Mouse (Mus musculus) gonadal fat pad, adult 2 months (tissue): ENCODE data around the gene Bex1. TPM values are rescaled to one million over a fixed set of nuclear protein-coding genes. Genes with fewer than 3 reads are reported as not detected.
"Not testable (repeated sequence)": the region's sequence is repeated elsewhere in the genome, so short reads cannot be mapped to it uniquely, and the experiment has no call there.

Experiments used
- DNase-seq: peaks from one replicate; pipeline ENCODE4 v3.0.0-alpha.2; 2012; ENCODE audit warnings: low read depth
- polyA plus RNA-seq: library from polyadenylated mRNA; depleted of rRNA; stranded (reverse); fragments of >200 nt; gene quantifications from 2 replicates; pipeline ENCODE4 v1.2.3, GENCODE M21; 2012; rRNA removed

Gene Bex1
- polyA plus RNA-seq, result 3.3 and 7.0 TPM in 2 replicates

DNA sequence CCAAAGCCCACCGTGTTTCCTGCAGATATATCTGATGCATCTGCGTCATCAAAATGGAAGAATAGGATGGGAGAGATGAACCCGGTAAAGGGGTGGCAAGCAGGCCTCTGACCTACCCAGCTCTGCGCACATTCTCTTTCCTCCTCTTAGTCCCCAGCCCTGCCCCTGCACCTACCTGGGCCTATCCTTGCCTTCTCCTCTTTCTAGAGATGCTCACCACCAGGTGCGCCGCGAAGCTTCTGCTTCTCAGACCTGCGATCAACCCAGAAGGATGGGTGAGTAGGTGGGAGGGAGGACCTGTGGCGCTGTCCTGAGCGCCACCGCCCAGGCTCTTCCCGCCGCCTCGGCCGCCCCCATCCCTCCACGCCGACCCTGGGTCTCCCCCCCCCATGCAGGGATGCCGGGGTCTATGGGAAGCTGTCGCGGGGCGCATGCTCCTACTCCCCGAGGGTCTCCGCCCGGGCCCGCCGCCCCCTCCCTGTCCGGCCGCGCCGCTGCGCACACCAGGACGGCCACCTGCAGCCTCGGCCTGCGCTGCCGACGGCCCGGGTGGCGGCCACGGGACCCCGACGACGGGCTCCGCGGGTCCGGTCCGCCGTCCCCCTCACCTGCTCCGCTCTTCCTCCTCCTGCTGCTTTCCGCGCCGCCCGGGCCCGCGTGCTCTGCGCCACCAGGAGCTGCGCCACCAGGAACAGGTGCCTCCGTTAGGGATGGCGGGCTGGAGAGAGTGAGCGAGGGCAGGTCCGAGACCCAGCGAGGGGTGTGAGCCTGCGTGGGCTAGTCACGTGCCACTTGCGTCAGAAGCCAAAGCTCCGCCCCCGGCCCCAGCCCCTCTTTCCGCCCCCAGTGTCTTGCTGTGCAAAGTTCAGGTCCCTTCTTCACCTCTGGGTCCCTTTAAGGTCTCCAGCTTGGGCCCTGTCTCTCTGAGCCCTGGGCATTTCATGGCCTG, at the start of gene Bex1, which contains the start of gene Tceal7:
Bex1 (minus strand) TSS at position 785 of the 949 bp plus-strand sequence.
Tceal7 (plus strand) TSS at position 51 of the 949 bp plus-strand sequence.
- DNase-seq, result not testable (repeated sequence)

DNA sequence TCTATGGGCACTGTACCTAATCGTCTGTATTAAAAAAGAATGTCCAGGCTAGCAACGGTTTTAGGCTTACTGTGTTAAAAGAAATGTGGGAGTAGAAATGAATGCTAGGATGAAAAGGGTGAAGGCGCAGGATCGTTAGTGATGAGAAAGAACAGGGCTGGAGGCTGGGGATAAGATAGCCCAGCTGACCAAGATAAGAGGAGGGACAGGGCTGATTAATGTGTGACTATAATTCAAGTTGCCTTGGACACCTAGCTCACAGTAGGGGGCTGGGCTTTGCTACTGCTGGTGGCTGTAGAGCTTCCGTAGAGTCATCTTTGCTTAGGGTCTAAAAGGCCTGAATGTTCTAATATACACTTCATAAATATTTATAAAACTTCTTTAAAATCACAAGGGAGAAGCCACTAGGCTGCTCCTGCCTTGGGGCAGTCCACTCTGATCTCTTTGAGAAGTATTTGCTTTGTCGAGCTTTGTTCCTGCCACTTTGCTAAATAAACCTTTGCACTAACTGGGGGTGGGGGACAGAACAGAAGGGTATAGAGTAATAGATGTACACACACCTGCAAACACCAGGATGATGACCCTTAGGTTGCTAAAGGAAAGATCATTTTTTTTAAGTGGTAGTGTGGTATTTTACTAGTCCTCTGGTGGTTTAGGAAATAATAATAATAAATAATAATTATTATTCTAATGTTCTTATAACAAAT, 36.9 kb upstream of the Bex1 start:
- no peak for DNase-seq

- no peak for DNase-seq
Measured at GRCm38 (mm10) chrX:136249671-136250070, 34.4 kb upstream of the Bex1 start.

GRCm38 (mm10) chrX:136248811-136249210, 33.5 kb upstream of the Bex1 start:
- no peak for DNase-seq

DNA sequence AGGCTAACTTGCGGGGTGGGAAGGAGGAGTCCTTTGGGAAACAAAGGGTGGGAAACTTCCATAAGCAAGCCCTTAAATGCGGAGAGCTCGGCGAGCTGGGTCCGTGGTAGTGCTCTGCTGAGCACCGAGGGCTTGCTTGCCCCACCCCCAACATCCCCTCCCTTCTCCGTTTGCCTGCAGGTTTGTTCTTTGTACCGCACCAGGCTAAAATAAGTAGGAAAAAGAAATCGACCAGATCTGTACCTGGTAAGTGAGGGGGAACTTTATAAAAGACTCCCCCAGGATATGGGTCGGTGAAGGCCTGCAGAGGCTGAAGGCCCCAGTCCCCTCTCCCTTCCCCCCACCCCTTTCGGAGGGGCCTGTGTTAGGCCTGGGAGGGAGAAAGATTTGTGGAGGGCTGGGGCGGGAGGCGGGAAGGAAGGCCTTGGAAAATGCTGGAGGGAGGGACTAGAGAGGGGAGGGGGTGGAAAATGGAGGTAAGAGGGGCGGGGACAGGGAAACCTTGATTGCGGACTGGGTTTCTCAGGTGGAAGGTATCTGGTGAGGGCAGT, 30.3 kb upstream of the Bex1 start:
- no peak for DNase-seq

GRCm38 (mm10) chrX:136244574-136245229, 29.4 kb upstream of the Bex1 start, which contains the start of gene Tceal9:
Tceal9 (plus strand) TSS chrX:136245079.
- DNase-seq, result no peak

- no peak for DNase-seq
Measured at GRCm38 (mm10) chrX:136243181-136243580, 27.9 kb upstream of the Bex1 start.

DNA sequence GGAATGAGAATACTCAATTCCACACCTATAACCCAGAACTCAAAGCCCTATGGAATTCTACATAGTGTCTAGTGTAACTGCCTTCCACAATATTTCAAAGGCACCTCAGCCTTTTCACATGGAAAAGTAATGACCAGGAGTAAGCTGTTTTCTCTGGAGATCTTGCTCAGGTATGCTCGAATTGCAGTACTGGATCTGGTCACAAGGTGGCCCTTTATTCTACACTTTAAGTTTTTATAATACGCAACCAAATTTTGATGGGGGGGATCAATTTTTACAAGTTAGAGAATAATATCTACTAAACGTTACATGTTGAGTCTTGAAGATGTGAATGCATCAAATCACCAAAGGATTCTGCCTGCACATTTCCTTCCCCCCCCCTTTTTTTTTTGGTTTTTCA, 22.8 kb upstream of the Bex1 start:
- DNase-seq, result no peak

DNA sequence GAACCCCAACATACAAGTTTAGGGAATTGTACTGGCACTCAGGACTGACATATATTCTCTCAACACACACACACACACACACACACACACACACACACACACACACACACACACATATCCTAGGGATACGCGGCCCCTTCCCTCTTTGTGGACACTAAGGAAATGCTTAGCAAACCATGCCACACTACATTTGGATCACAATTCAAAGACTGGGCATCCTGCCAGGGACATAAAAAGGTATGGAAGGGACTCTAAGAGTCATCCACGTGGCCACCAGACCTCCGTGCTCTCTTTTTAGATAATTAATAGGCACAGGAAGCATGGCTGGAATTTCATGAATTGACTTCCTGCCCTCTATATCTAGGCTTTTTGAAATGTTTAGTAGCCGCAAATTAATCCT, 12.5 kb upstream of the Bex1 start:
- DNase-seq, result no peak

DNA sequence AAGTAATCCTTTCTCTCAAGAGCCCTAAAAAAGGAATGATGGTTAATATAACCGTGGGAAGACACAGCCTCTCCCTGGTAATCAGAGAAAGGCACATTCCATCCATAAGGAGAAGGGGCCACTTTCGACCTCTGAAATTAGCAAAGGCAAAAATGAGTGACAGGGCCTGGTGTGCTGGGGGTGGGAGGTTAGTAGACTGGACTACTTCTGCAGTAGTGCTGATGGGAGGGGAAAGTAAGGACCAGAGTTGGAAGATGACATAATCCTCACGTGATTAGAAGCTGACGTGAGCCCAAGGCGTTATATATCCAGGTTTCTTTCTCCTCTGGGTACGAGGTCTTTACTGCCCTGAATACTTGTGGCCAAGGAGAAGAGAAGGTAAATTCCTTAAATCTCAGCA, 8.4 kb upstream of the Bex1 start:
- DNase-seq, result no peak

- DNase-seq, result no peak
Measured at GRCm38 (mm10) chrX:136216303-136216702, 990 bp upstream of the Bex1 start.

- DNase-seq, result no peak
Measured at GRCm38 (mm10) chrX:136213396-136213795, 1.9 kb downstream of the Bex1 start.

DNA sequence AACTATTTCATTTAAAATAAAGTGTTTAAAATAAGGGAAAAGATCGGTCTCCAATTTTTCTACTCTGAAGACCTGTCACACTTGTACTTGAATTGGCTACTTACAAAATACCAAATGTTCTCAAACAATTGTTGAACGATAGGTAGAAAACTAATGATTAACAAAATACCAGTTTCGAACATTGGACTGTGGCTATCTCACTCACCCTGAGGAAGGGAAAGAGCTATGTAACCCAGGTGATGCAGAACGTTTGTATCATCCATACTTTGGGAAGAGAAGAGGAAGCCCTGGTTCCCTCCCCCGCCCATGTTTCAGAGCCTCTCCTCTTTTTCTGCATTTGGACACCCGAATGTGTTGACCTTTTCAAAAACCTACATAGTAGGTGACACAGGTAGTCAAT, 10.9 kb downstream of the Bex1 start:
- DNase-seq, result no peak

GRCm38 (mm10) chrX:136203664-136204066, 11.6 kb downstream of the Bex1 start, which contains the start of gene Tceal5:
Tceal5 (minus strand) TSS chrX:136203876.
- DNase-seq, result no peak

DNA sequence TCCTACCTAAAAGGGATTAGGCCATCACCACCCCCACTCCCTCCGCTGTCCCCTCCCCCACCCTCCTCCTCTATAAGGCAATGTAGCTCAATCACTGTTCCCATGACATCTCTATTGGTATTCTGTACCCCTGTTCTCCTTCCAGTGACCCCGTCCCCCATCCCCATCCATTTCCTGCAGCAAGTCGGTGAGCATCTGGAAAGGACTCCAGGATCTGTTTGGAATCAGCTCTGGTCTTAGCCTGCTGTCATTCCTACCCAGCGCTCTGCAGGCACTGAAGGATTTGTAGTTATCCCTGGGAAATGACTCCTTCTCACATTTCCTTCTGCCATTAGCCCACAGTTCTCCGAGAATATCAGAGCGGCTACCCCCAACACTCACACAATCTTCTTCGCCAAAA, 12.1 kb downstream of the Bex1 start:
- no peak for DNase-seq

GRCm38 (mm10) chrX:136196873-136197272, 18.4 kb downstream of the Bex1 start:
- no peak for DNase-seq

DNA sequence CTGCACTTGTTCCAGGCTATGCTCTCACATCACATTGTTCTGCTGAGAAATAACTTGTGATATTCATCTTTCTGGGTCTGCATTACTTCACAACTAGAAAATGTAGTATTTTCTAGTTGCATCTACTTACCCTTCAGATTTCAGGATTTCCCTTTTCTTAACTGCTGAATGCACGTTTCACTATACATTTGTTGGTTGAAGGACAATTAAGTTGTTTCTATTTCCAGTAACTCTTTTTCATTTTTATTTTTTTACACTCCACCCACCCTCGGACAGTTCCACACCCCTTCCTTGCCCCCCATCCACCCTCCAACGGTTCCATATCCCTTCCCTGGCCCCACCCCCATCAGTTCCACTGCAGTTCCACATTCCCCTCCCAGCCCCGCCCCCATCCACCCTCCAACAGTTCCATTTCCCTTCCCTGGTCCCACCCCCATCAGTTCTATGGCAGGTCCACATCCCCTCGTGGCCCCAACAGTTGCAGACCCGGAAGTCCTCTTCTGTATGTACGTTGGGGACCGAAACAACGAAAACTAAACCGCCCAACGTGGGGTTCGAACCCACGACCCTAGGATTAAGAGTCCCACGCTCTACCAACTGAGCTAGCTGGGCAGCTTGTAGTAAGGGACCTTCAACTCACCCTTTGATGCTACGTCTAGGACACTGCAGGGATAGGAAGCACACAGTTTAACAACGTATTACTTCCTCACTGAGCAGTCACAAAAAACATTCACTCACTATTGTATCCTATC, 19.9 kb downstream of the Bex1 start:
- no peak for DNase-seq

GRCm38 (mm10) chrX:136183107-136183506, 32.2 kb downstream of the Bex1 start:
- no peak for DNase-seq

- no peak for DNase-seq
Measured at GRCm38 (mm10) chrX:136180897-136181553, 34.3 kb downstream of the Bex1 start.

GRCm38 (mm10) chrX:136172786-136173185, 42.5 kb downstream of the Bex1 start:
- DNase-seq, result no peak
